Mouse (Mus musculus): ENCODE results near the gene Jup.

The Jup gene

GRCm38 (mm10) chr11:100362209-100362978 lies 35.2 kb downstream of the Jup start:
- no peak for TF ChIP-seq GATA4 (IDR thresholded peaks at IDR 0.05; ENCODE audit: insufficient replicate concordance, low read length)

GRCm38 (mm10) chr11:100360175-100360574 lies 37.4 kb downstream of the Jup start:
- TF ChIP-seq GATA4 (IDR thresholded peaks at IDR 0.05; ENCODE audit: insufficient replicate concordance, low read length): no peak

GRCm38 (mm10) chr11:100357408-100357807 lies 40.2 kb downstream of the Jup start:
- no peak for TF ChIP-seq GATA4 (IDR thresholded peaks at IDR 0.05; ENCODE audit: insufficient replicate concordance, low read length)

GRCm38 (mm10) chr11:100356819-100357211 lies 40.7 kb downstream of the Jup start:
- TF ChIP-seq GATA4 (IDR thresholded peaks at IDR 0.05; ENCODE audit: insufficient replicate concordance, low read length): no peak

- TF ChIP-seq GATA4 (IDR thresholded peaks at IDR 0.05; ENCODE audit: insufficient replicate concordance, low read length): no peak
Measured at GRCm38 (mm10) chr11:100355972-100356818, 41.4 kb downstream of the Jup start, which contains the start of gene Hap1. TSS of gene Hap1 (minus strand) at chr11:100356128.

- no peak for TF ChIP-seq GATA4 (IDR thresholded peaks at IDR 0.05; ENCODE audit: insufficient replicate concordance, low read length)
Measured at GRCm38 (mm10) chr11:100355151-100355951, 42.2 kb downstream of the Jup start.

- TF ChIP-seq GATA4 (IDR thresholded peaks at IDR 0.05; ENCODE audit: insufficient replicate concordance, low read length): no peak
Measured at GRCm38 (mm10) chr11:100352076-100352857, 45.3 kb downstream of the Jup start.

GRCm38 (mm10) chr11:100344269-100344668 lies 53.3 kb downstream of the Jup start:
- no peak for TF ChIP-seq GATA4 (IDR thresholded peaks at IDR 0.05; ENCODE audit: insufficient replicate concordance, low read length)

GRCm38 (mm10) chr11:100335731-100336130 lies 61.8 kb downstream of the Jup start:
- no peak for TF ChIP-seq GATA4 (IDR thresholded peaks at IDR 0.05; ENCODE audit: insufficient replicate concordance, low read length)

GRCm38 (mm10) chr11:100333944-100334457 lies 63.6 kb downstream of the Jup start, which contains the start of gene Gast:
TSS of gene Gast (plus strand) at chr11:100334407.
- no peak for TF ChIP-seq GATA4 (IDR thresholded peaks at IDR 0.05; ENCODE audit: insufficient replicate concordance, low read length)

- TF ChIP-seq GATA4 (IDR thresholded peaks at IDR 0.05; ENCODE audit: insufficient replicate concordance, low read length): no peak
Measured at GRCm38 (mm10) chr11:100332766-100333515, 64.6 kb downstream of the Jup start.

- no peak for TF ChIP-seq GATA4 (IDR thresholded peaks at IDR 0.05; ENCODE audit: insufficient replicate concordance, low read length)
Measured at GRCm38 (mm10) chr11:100330235-100330634, 67.3 kb downstream of the Jup start.

- TF ChIP-seq GATA4 (IDR thresholded peaks at IDR 0.05; ENCODE audit: insufficient replicate concordance, low read length): no peak
Measured at GRCm38 (mm10) chr11:100327761-100328160, 69.8 kb downstream of the Jup start.

Measured in liver, adult (tissue).